Mouse (Mus musculus): ENCODE results near the gene Cdc42ep5. TPM values are rescaled to one million over a fixed set of nuclear protein-coding genes. Genes with fewer than 3 reads are reported as not detected.
"Not testable (repeated sequence)": the region's sequence is repeated elsewhere in the genome, so short reads cannot be mapped to it uniquely, and the experiment has no call there.

The Cdc42ep5 gene
- total RNA-seq (2021) = 1 to 10 TPM; 1.1 to 1.4 TPM
- long read RNA-seq, experiment 1 = 0 reads
- long read RNA-seq, experiment 2, partial matches to known transcripts = 0 of 2 reads
- long read RNA-seq, experiment 2, other reads (novel, unspliced or antisense) = 2 of 2 reads

DNA sequence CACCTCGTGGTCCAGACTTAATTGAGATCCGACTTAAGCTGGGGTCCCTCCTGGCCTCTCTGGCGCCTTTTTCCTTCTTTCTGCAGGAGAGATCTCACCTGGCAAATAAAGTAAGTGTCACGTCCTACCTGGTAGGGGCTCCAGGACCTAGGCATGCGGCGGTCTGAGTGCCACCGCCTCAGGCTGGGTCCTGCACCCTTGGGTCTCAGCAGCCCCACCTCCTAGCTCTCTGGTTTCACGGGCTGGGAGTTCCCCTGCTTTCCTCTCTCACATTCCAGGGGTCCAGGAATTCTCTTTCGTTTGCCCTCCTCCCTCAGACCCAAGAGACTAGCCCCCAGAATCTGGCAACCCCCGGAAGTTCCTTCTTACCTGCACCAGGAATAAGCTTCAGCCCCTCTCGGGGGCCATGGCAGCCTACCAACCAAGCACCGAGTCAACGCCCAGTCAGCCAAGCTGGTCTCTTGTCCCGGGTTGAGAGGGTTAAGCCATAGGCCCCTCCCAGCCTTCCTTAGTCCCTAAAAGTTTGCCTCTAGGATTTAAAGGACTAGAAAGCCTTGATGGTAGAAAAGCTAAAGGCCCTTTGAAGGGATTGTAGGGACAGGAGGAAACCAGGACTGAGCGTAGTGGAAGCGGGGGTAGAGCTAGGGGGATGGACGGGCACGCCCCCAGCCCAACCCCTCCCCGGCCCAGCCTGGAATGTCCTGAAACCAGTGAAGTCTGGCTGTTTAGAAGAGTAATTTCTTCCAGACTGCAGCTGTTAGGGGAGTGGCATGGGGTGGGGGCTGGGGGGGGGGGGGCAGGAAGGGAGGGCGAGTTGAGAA lies at the start of gene Cdc42ep5:
TSS of gene Cdc42ep5 (minus strand) at position 771 of the 821 bp plus-strand sequence.
- no peak for DNase-seq (ENCODE audit: low spot score in 2 of 2)

DNA sequence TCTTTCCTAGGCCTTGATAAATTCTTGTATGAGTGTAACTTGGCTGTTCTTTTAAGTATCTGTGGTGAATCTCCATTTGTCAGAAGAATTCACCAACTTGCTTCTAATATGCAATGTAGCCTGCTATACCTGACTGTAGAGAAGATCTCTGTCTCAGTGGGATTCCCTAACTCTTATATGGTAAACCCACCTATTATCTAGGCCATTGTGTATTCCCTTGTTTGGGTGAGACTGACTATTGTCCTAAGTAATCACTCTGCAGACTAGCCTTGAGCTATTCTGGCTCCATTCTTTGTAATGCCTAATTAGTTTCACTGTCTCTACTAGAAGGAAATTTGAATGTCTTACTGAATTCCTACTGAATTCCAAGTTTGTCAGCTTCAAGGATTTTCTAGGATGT lies 48.8 kb upstream of the Cdc42ep5 start:
- not testable (repeated sequence) for DNase-seq (ENCODE audit: low spot score in 2 of 2)

- DNase-seq (ENCODE audit: low spot score in 2 of 2) = no peak
Observed at GRCm38 (mm10) chr7:4208626-4209025, 44.0 kb upstream of the Cdc42ep5 start.

DNA sequence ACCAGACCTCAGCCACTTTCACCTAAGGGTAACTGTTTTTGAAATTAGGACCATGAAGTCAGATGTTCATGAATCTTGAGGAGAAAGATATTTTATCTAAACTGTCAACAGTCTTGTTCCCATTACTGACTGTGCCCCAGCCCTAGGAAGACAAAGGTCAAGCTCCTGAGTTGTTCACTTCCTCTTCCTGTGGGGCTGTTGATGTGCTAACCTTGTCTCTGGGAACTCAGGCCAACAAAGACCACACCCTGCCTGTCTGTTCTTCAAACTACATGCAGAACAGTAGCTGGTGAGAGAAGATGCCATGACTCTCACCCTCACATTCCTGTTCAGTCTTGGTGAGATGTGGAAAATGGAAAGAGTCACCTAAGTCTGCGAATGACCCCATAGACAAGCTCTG lies 42.5 kb upstream of the Cdc42ep5 start:
- no peak for DNase-seq (ENCODE audit: low spot score in 2 of 2)

GRCm38 (mm10) chr7:4178438-4178837 lies 13.8 kb upstream of the Cdc42ep5 start:
- no peak for DNase-seq (ENCODE audit: low spot score in 2 of 2)

DNA sequence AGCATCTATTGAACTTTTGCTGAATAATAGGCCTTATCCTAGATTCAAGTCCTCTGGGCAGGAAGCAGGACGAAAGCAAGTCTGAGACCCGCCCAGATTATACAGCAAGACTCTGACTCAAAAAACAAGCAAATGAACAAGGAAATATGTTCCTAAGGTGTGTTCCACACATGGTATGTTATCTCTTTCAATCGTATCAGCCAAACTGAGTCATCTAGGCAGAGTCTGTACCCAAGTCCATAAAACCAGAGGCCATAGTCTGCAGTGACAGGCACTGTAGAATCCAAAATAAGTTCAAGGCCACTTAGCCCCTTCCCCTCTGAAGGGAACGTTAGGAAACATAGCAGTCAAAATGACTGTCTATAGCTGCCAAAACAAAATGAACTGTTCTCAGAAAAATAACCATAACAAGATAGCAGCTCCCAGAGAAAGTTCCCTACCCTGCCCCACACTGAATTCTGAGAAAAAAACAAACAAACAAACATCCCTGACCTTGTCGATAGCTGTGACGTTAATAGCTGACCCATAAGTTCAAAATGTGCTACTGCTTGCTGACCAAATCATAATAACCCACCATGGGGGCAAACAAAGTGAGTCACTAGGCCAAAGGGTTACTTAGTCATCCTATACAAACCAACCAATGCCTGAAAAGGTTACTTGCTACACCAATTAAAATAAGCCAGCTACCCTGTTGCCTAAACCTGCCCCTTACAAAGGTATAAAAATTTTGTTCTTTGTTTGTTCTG lies 5.7 kb upstream of the Cdc42ep5 start:
- no peak for DNase-seq (ENCODE audit: low spot score in 2 of 2)

- no peak for DNase-seq (ENCODE audit: low spot score in 2 of 2)
Observed at GRCm38 (mm10) chr7:4167098-4167497, 2.4 kb upstream of the Cdc42ep5 start.

GRCm38 (mm10) chr7:4165286-4165685 lies 626 bp upstream of the Cdc42ep5 start:
- DNase-seq (ENCODE audit: low spot score in 2 of 2) = no peak

DNA sequence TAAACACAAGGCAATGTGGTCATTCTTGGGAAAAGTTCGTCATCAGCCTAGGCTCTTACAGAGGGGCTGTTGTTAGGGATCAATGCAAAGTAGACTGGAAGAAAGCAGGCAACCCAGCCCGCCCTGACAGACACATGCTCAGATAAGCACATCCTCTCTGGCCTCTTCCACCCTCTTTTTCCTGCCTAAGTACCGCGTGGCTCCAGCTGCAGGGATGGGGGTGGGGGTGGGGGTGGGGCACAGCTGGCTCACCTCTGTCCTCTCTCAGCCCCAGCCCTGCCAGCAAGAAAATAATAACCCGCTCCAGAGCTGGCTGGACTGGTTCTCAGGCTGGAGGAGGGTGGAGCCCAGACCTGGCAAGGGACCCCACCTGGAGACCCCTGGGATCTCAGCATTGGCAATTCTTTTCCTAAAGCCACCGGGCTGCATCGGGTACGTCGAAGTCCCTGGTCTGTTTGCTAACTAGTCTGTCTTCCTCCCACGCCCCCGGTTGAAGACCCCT lies 1.0 kb downstream of the Cdc42ep5 start:
- DNase-seq (ENCODE audit: low spot score in 2 of 2) = no peak

GRCm38 (mm10) chr7:4161596-4161995 lies 3.1 kb downstream of the Cdc42ep5 start:
- DNase-seq (ENCODE audit: low spot score in 2 of 2) = not testable (repeated sequence)

DNA sequence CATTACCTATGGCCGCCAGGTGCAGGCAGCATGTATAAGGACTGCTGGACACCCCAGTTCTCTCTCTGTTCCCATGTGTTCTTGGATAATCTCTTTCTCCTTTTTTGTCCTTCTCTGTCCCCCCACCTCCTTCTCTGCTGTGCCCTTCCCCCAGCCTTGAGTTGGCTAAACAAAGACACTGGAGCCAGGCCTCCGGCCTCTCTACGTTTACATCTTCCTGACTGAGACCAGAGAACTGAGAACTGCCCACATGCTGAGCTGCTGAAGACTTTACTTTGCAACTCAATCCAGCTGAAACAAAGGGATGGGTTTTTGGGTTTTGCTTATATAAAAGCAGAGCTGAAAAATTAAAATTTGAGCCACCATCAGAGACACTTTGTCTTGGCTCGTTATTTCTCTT lies 9.7 kb downstream of the Cdc42ep5 start:
- DNase-seq (ENCODE audit: low spot score in 2 of 2) = no peak

GRCm38 (mm10) chr7:4154356-4154755 lies 10.3 kb downstream of the Cdc42ep5 start:
- DNase-seq (ENCODE audit: low spot score in 2 of 2) = no peak

DNA sequence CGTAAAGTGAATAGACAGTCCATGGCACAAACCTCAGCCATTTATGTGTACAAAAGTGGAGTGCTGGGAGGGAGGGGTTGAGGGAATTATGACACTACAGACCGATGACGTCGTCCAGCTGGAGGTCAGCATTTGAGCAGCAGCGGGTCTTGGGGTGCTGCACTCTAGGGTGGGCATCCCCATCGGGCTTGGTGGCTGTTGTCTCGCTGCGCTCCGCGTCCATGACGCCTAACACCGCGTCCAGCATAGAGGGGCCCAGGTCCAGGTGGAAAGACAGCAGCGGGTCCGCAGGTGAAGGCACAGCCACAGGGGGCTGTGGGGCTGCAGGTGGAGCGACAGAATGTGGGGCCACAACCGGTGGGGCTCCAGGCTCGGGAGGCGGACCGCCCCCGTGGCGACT lies 13.4 kb downstream of the Cdc42ep5 start:
- DNase-seq (ENCODE audit: low spot score in 2 of 2) = no peak

DNA sequence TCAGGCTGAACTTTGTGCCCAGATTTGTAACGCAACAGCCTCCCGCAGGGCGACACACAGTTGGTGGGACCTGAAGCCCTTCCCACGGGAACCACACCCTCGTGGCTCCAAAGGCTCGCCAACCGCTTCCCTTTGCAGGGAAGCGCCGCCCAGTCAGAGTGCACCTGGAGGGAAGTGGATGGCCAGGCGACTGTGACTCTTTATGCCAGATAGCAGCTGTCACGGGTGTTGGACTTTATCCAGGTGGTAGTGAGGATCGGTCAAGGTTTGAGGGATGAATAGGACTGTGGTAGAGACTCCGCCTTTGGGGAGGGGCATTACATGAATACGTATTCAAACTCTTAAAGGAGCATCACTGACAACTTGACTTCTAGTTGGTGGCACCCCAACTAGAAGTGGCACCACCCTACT lies 13.8 kb downstream of the Cdc42ep5 start:
- DNase-seq (ENCODE audit: low spot score in 2 of 2) = no peak

GRCm38 (mm10) chr7:4150059-4150541 lies 14.6 kb downstream of the Cdc42ep5 start, which contains the start of gene Leng9:
Gene Leng9 (minus strand): TSS chr7:4150374.
- DNase-seq (ENCODE audit: low spot score in 2 of 2) = no peak

DNA sequence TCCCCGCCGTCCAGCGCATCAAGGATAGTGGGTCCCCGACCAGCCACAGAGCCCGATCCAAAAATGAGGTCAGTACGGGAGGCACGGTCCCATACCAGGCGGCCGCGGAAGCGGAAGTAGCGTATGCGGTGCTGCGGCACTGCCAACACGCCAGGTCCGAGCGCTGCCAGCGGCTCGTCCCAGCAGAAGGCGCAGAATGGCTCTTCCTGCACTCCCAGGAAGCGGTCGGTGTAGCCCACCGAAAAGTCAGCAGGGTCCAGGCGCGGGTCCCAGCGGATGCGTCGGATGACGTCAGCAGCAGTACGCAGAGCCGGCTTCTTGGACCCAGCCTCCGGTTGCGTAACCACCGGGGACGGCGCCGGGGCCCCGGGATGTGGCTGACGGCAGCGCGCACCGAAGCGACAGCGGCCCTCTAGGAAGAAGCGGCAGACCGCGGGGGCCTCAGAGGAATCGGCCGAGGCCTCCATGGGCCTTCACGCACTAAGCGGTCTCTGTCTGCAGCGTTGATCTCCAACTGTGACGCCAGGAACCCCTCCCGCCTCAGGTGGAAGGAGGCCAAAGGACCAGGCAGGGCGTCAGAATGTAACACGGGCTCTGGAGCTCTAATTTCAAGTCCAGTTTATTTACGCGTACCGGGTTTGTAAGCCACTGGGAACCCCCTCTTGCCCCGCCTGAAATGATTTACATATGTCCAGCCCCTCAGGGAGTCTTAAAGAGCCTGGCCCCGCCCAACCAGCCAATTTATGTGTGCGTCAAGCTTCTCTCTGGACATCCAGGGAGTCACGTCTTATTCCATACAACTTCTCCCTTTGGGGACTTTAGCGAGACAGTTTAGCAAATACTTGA lies 15.2 kb downstream of the Cdc42ep5 start:
- DNase-seq (ENCODE audit: low spot score in 2 of 2) = peak; percentile 89 to 90

DNA sequence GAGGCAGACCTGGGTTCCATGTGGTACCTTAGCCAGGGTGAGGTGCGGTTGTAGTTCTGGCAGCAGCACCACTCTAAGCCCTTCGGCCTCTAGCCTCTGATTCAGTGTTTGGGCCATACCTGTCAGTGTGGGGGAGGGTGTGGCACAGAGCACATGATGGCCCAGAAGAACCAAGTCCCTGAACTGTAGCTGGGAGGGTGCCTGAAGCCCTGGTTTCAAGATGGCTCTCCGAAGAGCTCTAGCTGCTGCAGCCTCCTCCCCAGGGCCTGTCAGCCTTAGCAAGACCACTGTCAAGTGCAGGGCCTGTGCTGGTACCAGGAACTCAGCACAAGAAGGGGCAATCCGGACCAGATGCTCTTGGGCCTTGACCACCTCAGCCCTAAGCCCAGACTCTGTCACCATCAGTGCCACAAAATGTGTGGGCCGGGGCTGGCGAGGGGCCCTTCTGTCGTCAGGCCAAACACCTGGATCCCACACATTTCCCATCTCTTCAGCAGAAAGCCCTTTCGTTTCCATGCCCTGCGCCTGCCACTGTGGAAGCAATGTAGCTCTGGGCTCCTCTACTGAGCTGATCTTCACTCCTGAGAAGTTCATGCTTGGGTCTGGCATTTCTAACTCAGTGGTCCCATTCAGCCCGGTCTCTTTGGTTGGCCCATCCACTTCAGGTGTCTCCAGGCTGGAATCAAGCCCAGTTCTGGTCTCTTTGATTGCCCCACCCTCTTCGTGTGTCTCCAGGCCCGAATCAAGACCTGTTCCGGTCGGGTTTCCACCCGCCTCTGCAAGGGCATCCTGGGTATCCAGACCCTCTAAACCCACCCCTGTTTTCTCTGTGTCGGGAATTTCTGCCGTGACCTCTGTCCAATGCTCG lies 16.1 kb downstream of the Cdc42ep5 start:
- DNase-seq (ENCODE audit: low spot score in 2 of 2) = no peak

DNA sequence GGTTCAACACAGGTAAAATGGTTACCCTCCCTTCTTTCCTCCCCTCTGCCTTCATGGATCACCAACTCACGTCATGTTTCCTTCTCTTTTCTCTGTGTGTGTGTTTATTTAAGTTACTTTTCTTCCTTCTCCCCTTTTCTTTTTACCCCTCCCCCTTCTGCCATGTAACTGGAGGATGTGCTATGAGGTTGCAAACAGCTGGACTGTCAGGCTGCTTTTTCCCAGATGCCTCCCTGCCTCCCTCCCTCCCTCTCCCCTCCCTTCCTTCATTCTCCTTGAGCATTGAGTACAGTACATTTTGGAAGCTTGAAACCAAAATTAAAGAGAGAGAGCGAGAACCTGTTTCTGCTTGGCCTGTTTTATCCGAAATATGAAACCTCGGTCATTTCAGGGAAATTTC lies 16.8 kb downstream of the Cdc42ep5 start:
- DNase-seq (ENCODE audit: low spot score in 2 of 2) = no peak

DNA sequence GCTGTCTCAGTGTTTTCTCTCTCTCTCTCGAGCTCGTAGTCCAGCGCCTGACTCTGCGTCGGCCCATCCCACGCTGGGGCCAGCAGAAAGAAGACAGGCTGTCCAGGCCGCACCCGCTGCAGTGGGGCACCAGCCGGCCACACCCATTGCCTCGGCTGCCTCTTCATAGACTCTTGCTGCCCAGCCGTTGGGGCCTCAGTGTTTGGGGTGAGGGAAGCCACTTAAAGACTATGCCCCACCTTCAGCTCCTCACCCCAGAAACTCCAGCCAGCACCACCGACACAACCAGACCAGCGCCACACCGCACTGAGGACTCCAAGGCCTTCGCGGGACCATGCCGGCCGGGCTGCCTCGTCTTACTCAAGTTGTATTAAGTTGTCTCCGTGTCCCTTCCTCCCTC lies 17.3 kb downstream of the Cdc42ep5 start:
- DNase-seq (ENCODE audit: low spot score in 2 of 2) = no peak
